ENCODE assay signal across 33 mouse cellular contexts in the genomic region with DNA sequence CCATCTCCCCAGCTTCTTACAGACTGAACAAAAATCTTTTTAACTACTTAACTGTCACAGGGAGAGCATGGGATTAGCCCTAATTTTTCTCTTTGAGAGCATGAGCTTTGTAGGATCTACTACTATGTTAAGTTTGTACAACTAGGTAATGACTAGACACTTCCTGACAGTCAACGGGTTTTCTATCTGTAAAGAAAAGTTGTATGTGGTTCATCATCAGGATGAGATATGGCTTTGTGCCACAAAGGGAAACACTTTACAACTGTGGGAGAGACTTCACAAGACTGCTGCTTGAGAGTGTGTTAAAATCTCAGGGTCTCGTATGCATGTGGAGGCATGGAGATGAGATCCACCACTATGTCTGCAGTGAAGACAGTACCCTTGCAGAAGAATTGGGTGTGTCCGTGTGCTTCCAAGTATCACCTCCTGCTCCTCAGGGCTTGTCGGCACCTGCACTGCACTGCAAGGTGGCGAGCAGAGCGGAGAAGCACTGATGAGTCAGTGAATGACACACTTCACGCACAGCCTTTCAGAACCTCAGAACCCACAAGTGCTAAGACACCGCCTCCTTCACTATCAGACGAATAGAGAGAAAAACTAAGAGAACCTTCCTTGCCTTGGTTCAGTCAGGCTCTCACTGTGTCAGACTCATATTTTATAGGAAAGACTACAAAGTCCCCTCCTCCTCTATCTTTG. TPM values are rescaled to one million over a fixed set of nuclear protein-coding genes. Genes with fewer than 3 reads are reported as not detected.
A peak's percentile ranks its signal among the peaks of the same experiment; 100 is the strongest.
DNase-seq lines count a peak whose midpoint lies in the region; ATAC-seq and TF ChIP-seq lines count a peak whose summit lies in the region.
"Had no signal": no experiment of that assay in that cellular context is flagged by ENCODE, and none has a peak within 500 bp of the region (broad histone marks: within the 10 kb centered on the region; RNA-seq: fewer than 3 reads in every experiment).

No protein-coding gene starts in this region.

- POLR2A ChIA-PET in Patski (lab: Charles Lee), result no interaction called here

- in situ Hi-C loops in Patski (cut with MboI; ENCODE audit: low pct_unique_long_range_greater_than_20kb), result no loop called here

- no peak for ATAC-seq in megakaryocyte, adult 5-6 weeks (ENCODE audit: poor library complexity, severe bottlenecking)
- no peak for ATAC-seq in Patski
- ATAC-seq: forebrain, embryonic 13.5 days; forebrain, embryonic 16.5 days had no signal

- H3K27me3 ChIP-seq in megakaryocyte, embryonic 14.5 days (replicated peaks), result no peaks in the 10 kb centered on the region
- no peaks in the 10 kb centered on the region for H3K27me3 ChIP-seq in Patski
- H3K27me3 ChIP-seq in hindbrain, embryonic 10.5 days (ENCODE audit: insufficient read depth, poor library complexity, severe bottlenecking), result no peaks in the 10 kb centered on the region
- H3K27me3 ChIP-seq: forebrain, embryonic 13.5 days; heart, embryonic 13.5 days; hindbrain, embryonic 12.5 days; hindbrain, embryonic 15.5 days had no signal

- no peak for TF ChIP-seq CTCF in Patski (IDR thresholded peaks at IDR 0.05)

- 93% methylated on average over 9 of the region's 9 CpGs for WGBS in hindbrain, embryonic 10.5 days

- H3K9me3 ChIP-seq in megakaryocyte, embryonic 14.5 days, result no peaks in the 10 kb centered on the region
- H3K9me3 ChIP-seq in hindbrain, embryonic 10.5 days, result no peaks in the 10 kb centered on the region
- H3K9me3 ChIP-seq: forebrain, embryonic 10.5 days; forebrain, embryonic 13.5 days; heart, embryonic 10.5 days; heart, embryonic 13.5 days; hindbrain, embryonic 12.5 days; hindbrain, embryonic 15.5 days had no signal

- peak overlapping the region; percentile 87 for H3K4me3 ChIP-seq in megakaryocyte, embryonic 14.5 days (replicated peaks)
- no peak overlapping the region for H3K4me3 ChIP-seq in hindbrain, embryonic 10.5 days
- H3K4me3 ChIP-seq: forebrain, embryonic 10.5 days; forebrain, embryonic 13.5 days; heart, adult 2 months; heart, embryonic 10.5 days; heart, embryonic 13.5 days; hindbrain, embryonic 12.5 days; hindbrain, embryonic 15.5 days had no signal

- peaks cover 70% of the 10 kb centered on the region for H3K36me3 ChIP-seq in megakaryocyte, embryonic 14.5 days (replicated peaks; ENCODE audit: low read length)
- H3K36me3 ChIP-seq in hindbrain, embryonic 10.5 days, result peaks cover 63% of the 10 kb centered on the region

- peak; percentile 20 for DNase-seq in urinary bladder, postnatal 14 days (ENCODE audit: low spot score)
- DNase-seq in urinary bladder, postnatal 25 days (ENCODE audit: low spot score), result no peak
- peak; percentile 28 for DNase-seq in Patski (ENCODE audit: low read depth, low spot score)
- DNase-seq in spleen, postnatal 4 days (ENCODE audit: low spot score in 2 of 2), result no peak
- no peak for DNase-seq in layer of hippocampus, adult 8-10 months (ENCODE audit: low spot score in 2 of 2)
- no peak for DNase-seq in hindbrain, embryonic 10.5 days (ENCODE audit: low spot score)
- DNase-seq: adrenal gland, adult 2 months; adrenal gland, postnatal 14 days; cerebellum, adult 11-12 months; cerebellum, adult 8-10 months; cerebellum, postnatal 10 days; gastrocnemius, postnatal 10 days; gastrocnemius, postnatal 36 days; heart, adult 2 months; heart, postnatal 14 days; heart, postnatal 4 days had no signal

- H3K27ac ChIP-seq in hindbrain, embryonic 10.5 days, result no peak overlapping the region
- H3K27ac ChIP-seq: forebrain, embryonic 10.5 days; forebrain, embryonic 13.5 days; heart, adult 2 months; heart, embryonic 10.5 days; heart, embryonic 13.5 days; hindbrain, embryonic 12.5 days; hindbrain, embryonic 15.5 days had no signal

- peaks cover 78% of the 10 kb centered on the region for H3K4me1 ChIP-seq in megakaryocyte, embryonic 14.5 days
- peaks cover 32% of the 10 kb centered on the region for H3K4me1 ChIP-seq in hindbrain, embryonic 10.5 days (replicated peaks)

- CTCF ChIA-PET in Patski (lab: Charles Lee), result no interaction called here

RNA-seq across cellular contexts. Expression of a gene that starts 2.8 kb away (rescaled TPM):
- polyA plus RNA-seq in megakaryocyte, embryonic 14.5 days (2012; ENCODE audit: insufficient read depth, low replicate concordance), result 19.3 and 26.1 TPM in 2 replicates
- total RNA-seq in megakaryocyte, adult 5-6 weeks (2015), result 15.9 and 16.6 TPM in 2 replicates
- total RNA-seq in megakaryocyte, adult 5-6 weeks (2017), result 8.5 and 9.2 TPM in 2 replicates
- polyA plus RNA-seq in Patski (2021), result 38.3 TPM
- 10 to 100 TPM; 23.9 to 31.0 (median 26.3) TPM for total RNA-seq in layer of hippocampus, adult 8-10 months (2022)
- 25.9 and 31.4 TPM in 2 replicates for polyA plus RNA-seq in hindbrain, embryonic 10.5 days (2016; fragmentation: Nextera tagmentation; extraction: Ambion mirVana)

RNA-seq across cellular contexts. Expression of a gene that starts 56.8 kb away (rescaled TPM):
- polyA plus RNA-seq in megakaryocyte, embryonic 14.5 days (2012; ENCODE audit: insufficient read depth, low replicate concordance), result not detected in 2 replicates
- not detected in 2 replicates for total RNA-seq in megakaryocyte, adult 5-6 weeks (2015)
- total RNA-seq in megakaryocyte, adult 5-6 weeks (2017), result not detected in 2 replicates
- not detected for polyA plus RNA-seq in Patski (2021)
- total RNA-seq in layer of hippocampus, adult 8-10 months (2022), result not detected
- polyA plus RNA-seq in hindbrain, embryonic 10.5 days (2016; fragmentation: Nextera tagmentation; extraction: Ambion mirVana), result not detected in 2 replicates
- total RNA-seq: adrenal gland, adult 2 months; adrenal gland, postnatal 14 days; adrenal gland, postnatal 4 days; ES-E14; gastrocnemius, adult 18-20 months; gastrocnemius, postnatal 10 days; gastrocnemius, postnatal 36 days; granulocyte monocyte progenitor cell, adult 5-6 weeks; heart, adult 2 months; heart, postnatal 14 days; heart, postnatal 4 days had no signal
- polyA plus RNA-seq: adrenal gland, adult 2 months; brain, embryonic 14.5 days; embryonic facial prominence, embryonic 11.5 days; embryonic facial prominence, embryonic 14.5 days; forebrain, embryonic 10.5 days; forebrain, embryonic 13.5 days; forebrain, embryonic 16.5 days; heart, embryonic 10.5 days; heart, embryonic 13.5 days; heart, embryonic 16.5 days; hindbrain, embryonic 12.5 days; hindbrain, embryonic 15.5 days had no signal

Comparison
In these comparisons a context has a peak if more than half of its experiments do, and no peak if none do; other contexts are left out.
1. DNase-seq: peak in urinary bladder, postnatal 14 days (single experiment) and Patski (single experiment); none in urinary bladder, postnatal 25 days (single experiment), spleen, postnatal 4 days (0 of 2), layer of hippocampus, adult 8-10 months (0 of 2) and hindbrain, embryonic 10.5 days (single experiment).